Mouse (Mus musculus) mesoderm, embryonic 11.5 days (tissue): ENCODE measurements at regions not wholly inside any gene's neighbourhood (a gene's known extent, or its start where the extent isn't known, plus 50 kb on each side); places are given as distances from the start of the nearest gene placed in this dataset.
"Not testable (repeated sequence)": the region's sequence is repeated elsewhere in the genome, so short reads cannot be mapped to it uniquely, and the experiment has no call there.

Experiments used
- DNase-seq: peaks from one replicate; pipeline ENCODE4 v3.0.0-alpha.2; 2012; ENCODE audit warnings: low read depth, low spot score

DNA sequence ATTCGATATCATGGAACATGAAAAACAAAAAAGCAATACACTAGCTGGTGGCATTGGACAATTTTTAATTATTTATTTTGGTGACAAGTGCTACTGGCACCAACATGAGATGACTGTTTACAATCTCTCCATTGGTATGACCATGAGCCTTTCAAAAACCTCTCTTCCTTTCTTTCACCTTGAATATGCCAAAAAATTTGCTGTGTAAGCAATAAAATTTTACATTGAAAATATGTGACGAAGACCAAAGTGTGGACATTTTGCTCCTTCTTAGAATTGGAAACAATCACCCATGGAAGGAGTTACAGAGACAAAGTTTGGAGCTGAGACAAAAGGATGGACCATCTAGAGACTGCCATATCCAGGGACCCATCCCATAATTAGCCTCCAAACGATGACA, 83.4 kb upstream of the Gm49339 start:
- DNase-seq, result not testable (repeated sequence)

- DNase-seq, result peak; percentile 68
These were observed 75.3 kb upstream of the Gm49339 start for GRCm38 (mm10) chr10:51405141-51405540.

GRCm38 (mm10) chr10:51412795-51413194, 67.6 kb upstream of the Gm49339 start:
- no peak for DNase-seq

DNA sequence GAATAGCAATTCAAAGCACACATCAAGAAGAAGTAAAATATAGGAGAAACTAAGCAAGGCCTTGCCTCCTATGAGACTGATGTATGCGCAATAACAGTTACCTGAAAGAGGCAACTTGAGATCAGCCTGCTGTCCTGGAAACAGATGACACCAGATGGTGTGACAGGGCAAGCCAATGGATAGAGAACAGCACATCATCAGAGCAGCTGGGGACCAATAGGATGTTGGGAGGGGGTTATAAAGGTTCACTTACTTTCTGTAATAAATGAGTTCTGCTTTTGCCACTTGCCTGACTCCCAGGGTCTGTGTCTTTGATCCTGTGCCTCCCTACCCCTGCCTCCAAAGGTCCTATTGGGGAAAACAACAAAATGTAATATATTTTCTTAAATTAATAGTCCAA, 65.9 kb upstream of the Gm49339 start:
- peak; percentile 3 for DNase-seq

DNA sequence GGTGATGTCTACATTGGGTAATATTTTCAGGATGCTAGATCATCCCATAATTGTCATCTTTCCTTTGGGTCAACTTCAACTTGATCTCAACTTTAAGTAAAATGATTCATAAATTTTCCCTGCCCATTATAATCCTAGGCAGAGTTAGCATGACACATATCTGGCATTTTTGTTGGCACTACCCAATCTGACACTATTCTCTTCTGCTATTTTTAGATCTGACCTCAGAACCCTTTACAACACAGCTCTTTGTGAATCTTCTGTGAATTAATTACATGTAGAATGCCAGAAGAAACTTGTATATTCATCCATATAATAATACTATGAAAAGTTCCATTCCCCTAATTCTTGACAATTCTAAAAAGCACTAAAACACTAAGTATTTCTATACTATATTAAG, 63.7 kb upstream of the Gm49339 start:
- DNase-seq, result no peak

DNA sequence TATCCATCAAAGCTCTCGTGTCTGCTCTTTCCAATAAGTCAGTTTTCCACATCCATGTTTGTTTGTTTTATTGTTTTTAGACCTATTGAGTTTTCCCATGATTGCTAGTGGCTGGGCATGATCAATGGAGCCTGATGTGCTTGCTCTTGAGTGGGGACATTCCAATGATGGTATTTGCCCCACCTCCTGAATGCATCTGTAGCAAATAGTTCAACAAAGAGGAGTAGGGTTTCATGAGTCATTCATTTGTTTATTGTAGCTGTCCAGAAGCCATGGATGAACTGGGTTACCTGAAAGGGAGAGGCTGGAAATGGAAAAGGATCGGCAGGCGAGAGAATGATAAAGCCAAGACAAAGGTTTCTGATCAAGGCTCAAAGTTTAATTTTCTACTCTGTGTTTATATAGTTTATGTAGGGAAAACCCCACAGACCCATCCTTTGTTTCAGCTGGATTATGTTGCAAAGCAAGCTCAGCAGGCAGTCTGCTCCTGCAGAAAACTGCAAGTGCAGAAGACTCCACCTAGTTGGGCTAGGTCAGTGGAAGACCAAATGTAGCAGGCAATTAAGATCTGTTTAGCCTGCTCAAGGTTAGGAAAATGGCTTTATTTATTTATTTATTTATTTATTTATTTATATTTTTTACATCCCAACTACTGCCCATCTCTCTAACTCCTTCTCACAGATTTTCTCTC, 63.0 kb upstream of the Gm49339 start:
- no peak for DNase-seq

- DNase-seq, result no peak
These were observed 61.9 kb upstream of the Gm49339 start for GRCm38 (mm10) chr10:51418550-51418949.

GRCm38 (mm10) chr10:51422501-51422900, 57.9 kb upstream of the Gm49339 start:
- DNase-seq, result no peak
